Mouse (Mus musculus): Measurements from ENCODE around the gene Cd207. TPM values are rescaled to one million over a fixed set of nuclear protein-coding genes. Genes with fewer than 3 reads are reported as not detected.
"Not testable (repeated sequence)": the region's sequence is repeated elsewhere in the genome, so short reads cannot be mapped to it uniquely, and the experiment has no call there.

Gene Cd207
- total RNA-seq, 2 experiments from 2014 or later = not detected

GRCm38 (mm10) chr6:83699971-83700370, 22.3 kb upstream of the Cd207 start:
- no peak for ATAC-seq (ENCODE audit: poor library complexity, severe bottlenecking)

DNA sequence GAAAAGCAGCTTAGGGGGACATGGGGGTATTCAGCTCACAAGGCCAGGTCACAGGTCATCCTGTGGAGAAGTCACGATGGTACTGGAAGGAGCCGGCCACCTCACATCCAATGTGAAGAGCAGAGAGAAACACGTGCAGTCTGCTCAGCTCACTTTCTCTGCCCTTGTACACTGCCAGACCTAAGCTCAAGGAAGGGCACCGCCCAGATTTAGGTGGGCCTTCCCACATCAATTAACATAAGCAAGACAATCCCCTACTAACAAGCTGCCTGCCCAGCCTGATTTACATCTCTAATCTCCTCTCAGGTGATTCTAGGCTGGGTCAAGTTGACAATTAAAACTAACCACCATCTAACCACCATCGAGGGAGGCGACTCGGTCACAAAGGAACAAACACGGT, 20.3 kb upstream of the Cd207 start:
- no peak for ATAC-seq (ENCODE audit: poor library complexity, severe bottlenecking)

DNA sequence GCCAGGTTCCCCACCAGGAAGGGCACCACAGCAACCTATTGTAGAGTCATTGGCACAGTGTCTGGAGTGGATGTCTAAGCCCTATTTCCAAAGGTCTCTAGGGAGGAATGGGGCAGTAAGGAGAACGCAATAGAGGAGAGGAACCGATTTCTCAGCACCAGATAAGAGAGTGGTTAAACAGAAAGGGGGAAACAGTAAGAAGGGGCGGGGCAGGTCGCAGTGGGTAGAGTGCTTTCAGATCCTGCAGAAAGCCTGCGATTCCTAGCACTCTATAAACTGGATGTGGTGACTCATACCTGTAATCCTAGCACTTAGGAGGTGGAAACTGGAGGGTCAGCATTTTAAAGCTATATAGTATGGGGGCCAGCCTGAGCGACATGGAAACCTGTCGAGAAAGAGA, 19.0 kb upstream of the Cd207 start:
- ATAC-seq (ENCODE audit: poor library complexity, severe bottlenecking) = peak; percentile 49; the same call in 1 of the 2 replicates

DNA sequence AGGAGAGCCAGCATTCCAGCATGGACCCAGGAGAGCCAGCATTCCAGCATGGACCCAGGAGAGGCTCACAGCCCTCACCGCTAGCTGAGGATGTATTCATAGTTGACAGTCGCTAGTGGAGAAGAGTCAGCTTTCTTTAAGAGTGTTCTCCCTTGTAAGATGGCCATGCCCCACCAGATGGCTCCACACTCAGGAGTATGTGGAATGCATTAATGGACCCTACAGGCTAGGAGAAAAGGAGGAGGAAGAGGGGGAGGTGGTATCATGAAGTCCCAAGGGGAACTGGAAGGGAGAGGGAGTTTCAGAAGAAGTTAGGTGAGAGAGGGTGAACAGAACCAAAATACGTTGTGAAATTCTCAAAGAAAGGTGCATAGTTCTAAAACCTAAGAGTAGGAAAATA, 18.1 kb upstream of the Cd207 start:
- ATAC-seq (ENCODE audit: poor library complexity, severe bottlenecking) = no peak

DNA sequence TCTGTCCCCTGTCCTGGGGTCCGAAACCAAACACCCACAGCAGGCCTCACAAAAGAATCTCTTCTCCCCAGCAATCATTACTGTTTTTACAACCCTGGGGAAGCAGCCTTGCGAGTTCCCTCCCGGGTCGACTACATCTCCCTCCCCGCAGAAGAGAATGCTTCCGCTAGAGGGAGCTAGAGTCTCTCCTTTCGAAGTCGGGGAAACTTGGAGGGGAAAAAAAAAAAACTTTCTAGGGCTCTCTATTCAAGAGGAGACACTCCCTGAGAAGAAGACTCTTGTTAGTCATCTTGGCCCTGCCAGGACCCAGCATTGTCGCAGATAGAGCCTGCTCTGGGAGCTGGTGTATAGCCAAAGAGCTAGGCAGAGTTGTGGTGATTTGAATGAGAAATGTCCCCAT, 16.2 kb upstream of the Cd207 start:
- ATAC-seq (ENCODE audit: poor library complexity, severe bottlenecking) = peak; percentile 59

GRCm38 (mm10) chr6:83692962-83693361, 15.3 kb upstream of the Cd207 start:
- no peak for ATAC-seq (ENCODE audit: poor library complexity, severe bottlenecking)

- ATAC-seq (ENCODE audit: poor library complexity, severe bottlenecking) = no peak
Observed at GRCm38 (mm10) chr6:83690936-83691335, 13.3 kb upstream of the Cd207 start.

DNA sequence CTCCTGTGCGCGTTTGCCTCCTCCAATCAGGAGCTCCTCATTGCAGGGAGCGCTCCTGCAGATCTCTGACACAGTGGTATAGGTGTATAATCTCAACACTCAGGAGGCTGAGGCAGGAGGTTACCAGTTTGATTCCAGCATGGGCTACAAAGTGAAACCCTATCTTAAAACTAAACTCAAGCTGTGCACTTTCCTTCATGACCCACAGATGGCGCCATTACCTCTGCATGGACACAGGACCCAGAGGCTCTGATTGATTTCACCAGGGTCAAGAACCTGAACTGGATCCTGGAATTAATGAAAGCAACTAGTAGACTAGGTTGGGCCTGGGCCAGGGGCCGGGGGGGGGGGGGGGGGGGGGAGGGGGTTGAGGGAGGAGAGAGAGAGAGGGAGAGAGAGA, 12.6 kb upstream of the Cd207 start:
- peak; percentile 52 for ATAC-seq (ENCODE audit: poor library complexity, severe bottlenecking)

DNA sequence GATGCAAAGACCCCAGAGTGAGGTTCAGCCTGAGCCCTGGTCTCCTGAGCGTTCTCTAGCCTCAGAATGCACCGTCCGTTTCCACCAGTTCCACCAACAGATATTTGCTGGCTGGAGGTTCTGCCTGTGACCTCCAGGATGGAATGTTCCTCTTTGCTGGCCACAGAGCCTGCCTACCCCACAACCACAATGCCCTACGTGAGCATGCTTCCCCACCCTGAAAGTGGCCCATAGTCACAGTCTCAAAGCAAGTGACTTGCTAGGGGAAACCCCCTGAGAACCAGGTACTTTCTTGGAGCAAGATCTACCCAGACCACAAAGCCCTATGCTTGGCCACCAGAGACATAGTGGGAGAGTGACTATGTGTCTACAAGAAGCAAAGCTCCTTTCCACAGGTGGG, 11.7 kb upstream of the Cd207 start:
- ATAC-seq (ENCODE audit: poor library complexity, severe bottlenecking) = no peak

- ATAC-seq (ENCODE audit: poor library complexity, severe bottlenecking) = no peak
Observed at GRCm38 (mm10) chr6:83673395-83673794, 4.3 kb downstream of the Cd207 start.

- ATAC-seq (ENCODE audit: poor library complexity, severe bottlenecking) = no peak
Observed at GRCm38 (mm10) chr6:83665009-83665408, 12.6 kb downstream of the Cd207 start.

DNA sequence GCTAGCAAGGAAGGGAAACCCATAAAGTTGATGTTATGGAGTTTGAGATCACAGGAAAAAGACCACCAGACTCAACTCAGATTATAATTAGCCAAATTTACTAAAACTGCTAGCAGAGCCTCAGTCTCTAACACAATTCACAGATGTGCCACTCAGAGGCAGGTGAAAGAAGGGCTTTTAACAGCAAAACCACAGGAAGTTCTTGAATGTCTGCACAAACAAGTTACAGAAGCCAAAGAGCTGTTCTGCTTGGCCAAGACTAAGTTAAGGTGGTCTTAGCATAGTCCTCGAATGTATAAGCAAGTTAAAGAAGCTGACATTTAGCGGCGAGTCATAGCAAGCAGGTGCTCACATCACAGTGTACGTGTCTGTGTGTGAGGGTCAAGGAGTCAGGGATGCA, 16.8 kb downstream of the Cd207 start:
- no peak for ATAC-seq (ENCODE audit: poor library complexity, severe bottlenecking)

DNA sequence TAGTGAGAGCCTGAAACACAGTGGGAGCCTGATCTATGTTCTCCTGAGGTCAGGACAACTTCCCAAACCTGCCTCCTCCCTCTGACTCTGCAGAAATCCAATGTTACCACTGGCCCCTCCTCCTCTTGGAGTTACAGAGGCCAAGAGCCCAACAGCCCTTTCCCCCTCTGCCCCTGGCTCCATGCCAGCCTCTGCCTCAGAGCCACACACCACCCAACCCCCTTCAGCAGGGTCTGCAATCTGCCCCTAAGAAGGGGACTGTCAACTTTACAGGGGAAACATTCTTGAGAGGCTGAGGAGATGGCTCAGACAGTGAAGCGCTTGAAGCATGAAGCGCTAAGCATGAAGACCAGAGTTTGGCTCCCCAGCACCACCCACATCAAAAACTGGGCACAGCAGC, 21.6 kb downstream of the Cd207 start, which contains the start of gene Clec4f:
Gene Clec4f (minus strand): TSS at position 101 of the 400 bp plus-strand sequence.
- ATAC-seq (ENCODE audit: poor library complexity, severe bottlenecking) = no peak

- no peak for ATAC-seq (ENCODE audit: poor library complexity, severe bottlenecking)
Observed at GRCm38 (mm10) chr6:83646715-83647114, 30.9 kb downstream of the Cd207 start.

- no peak for ATAC-seq (ENCODE audit: poor library complexity, severe bottlenecking)
Observed at GRCm38 (mm10) chr6:83635329-83635728, 42.3 kb downstream of the Cd207 start.

GRCm38 (mm10) chr6:83634631-83635030, 43.0 kb downstream of the Cd207 start:
- ATAC-seq (ENCODE audit: poor library complexity, severe bottlenecking) = not testable (repeated sequence)

- not testable (repeated sequence) for ATAC-seq (ENCODE audit: poor library complexity, severe bottlenecking)
Observed at GRCm38 (mm10) chr6:83634106-83634505, 43.6 kb downstream of the Cd207 start.

DNA sequence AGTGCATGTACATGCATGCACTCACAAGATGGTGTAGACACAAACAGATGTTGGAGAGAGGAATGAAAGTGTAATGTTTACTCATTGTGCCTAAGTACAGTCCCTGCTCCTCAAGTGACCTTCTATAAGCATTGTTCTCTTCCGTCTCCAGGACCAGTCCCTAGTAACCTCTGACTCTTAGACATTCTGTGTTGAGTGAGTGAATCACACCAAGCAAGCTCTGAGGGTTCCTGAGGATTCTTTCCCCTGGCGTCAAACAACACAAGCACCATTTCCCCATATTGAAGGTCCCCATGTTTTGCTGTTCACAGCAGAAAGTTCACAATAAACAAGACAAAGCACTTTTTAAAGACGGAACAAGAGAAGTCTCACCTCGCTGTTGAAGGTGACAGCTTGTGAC, 45.8 kb downstream of the Cd207 start:
- ATAC-seq (ENCODE audit: poor library complexity, severe bottlenecking) = no peak

DNA sequence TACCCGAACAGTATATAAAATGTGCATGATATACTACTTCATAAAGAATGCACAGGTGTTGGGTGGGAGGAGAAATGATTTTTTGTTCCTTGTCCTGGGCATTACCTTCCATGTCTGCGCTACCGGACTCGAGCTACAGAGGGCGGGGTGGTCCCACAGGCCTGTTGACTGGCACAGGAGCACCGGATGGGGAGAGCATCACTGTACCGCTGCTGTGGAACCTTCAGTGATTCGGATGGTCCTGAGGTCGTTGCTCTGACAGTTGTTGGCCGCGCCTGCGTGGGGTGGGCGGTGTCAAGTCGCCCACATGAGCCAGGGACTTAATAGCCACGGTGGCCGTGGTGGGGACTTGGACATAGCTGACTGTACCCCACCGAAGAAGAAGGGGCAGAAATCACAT, 50.9 kb downstream of the Cd207 start:
- ATAC-seq (ENCODE audit: poor library complexity, severe bottlenecking) = no peak

Other genes starting within 250 kb of the Cd207 start
- gene Tet3, start 218.8 kb downstream of the Cd207 start, total RNA-seq (2015) = 36.1 and 36.2 TPM in 2 replicates
- gene Tet3, start 218.8 kb downstream of the Cd207 start, total RNA-seq (2017) = 15.8 and 23.1 TPM in 2 replicates
- gene Dguok, start 170.9 kb downstream of the Cd207 start, total RNA-seq (2015) = 39.1 and 55.5 TPM in 2 replicates
- 33.3 and 34.4 TPM in 2 replicates for gene Dguok, start 170.9 kb downstream of the Cd207 start, total RNA-seq (2017)
- gene Actg2, start 141.6 kb downstream of the Cd207 start, total RNA-seq (2015) = not detected in 2 replicates
- gene Actg2, start 141.6 kb downstream of the Cd207 start, total RNA-seq (2017) = not detected in 2 replicates
- 46.6 and 48.9 TPM in 2 replicates for gene Stambp, start 105.1 kb downstream of the Cd207 start, total RNA-seq (2015)
- gene Stambp, start 105.1 kb downstream of the Cd207 start, total RNA-seq (2017) = 9.0 and 18.0 TPM in 2 replicates
- not detected in 2 replicates for gene Clec4f, start 21.7 kb downstream of the Cd207 start, total RNA-seq (2015)
- gene Clec4f, start 21.7 kb downstream of the Cd207 start, total RNA-seq (2017) = not detected in 2 replicates
- gene Vax2, start 33.4 kb upstream of the Cd207 start, total RNA-seq (2015) = not detected in 2 replicates
- gene Vax2, start 33.4 kb upstream of the Cd207 start, total RNA-seq (2017) = not detected in 2 replicates
- not detected in 2 replicates for gene Atp6v1b1, start 65.1 kb upstream of the Cd207 start, total RNA-seq (2015)
- not detected in 2 replicates for gene Atp6v1b1, start 65.1 kb upstream of the Cd207 start, total RNA-seq (2017)
- gene Ankrd53, start 84.8 kb upstream of the Cd207 start, total RNA-seq (2015) = not detected in 2 replicates
- not detected in 2 replicates for gene Ankrd53, start 84.8 kb upstream of the Cd207 start, total RNA-seq (2017)
- gene Tex261, start 98.0 kb upstream of the Cd207 start, total RNA-seq (2015) = 58.9 and 59.1 TPM in 2 replicates
- gene Tex261, start 98.0 kb upstream of the Cd207 start, total RNA-seq (2017) = 38.2 and 44.0 TPM in 2 replicates
- 31.7 and 34.7 TPM in 2 replicates for gene Nagk, start 117.1 kb upstream of the Cd207 start, total RNA-seq (2015)
- gene Nagk, start 117.1 kb upstream of the Cd207 start, total RNA-seq (2017) = 24.5 and 28.3 TPM in 2 replicates
- 4.5 and 4.8 TPM in 2 replicates for gene Paip2b, start 153.9 kb upstream of the Cd207 start, total RNA-seq (2015)
- gene Paip2b, start 153.9 kb upstream of the Cd207 start, total RNA-seq (2017) = 6.5 and 7.4 TPM in 2 replicates
- gene Zfp638, start 189.3 kb upstream of the Cd207 start, total RNA-seq (2015) = 173 and 186 TPM in 2 replicates
- gene Zfp638, start 189.3 kb upstream of the Cd207 start, total RNA-seq (2017) = 175 and 190 TPM in 2 replicates

Data from megakaryocyte, adult 5-6 weeks (primary cell).